Mouse (Mus musculus): ENCODE measurements at regions not wholly inside any gene's neighbourhood (a gene's known extent, or its start where the extent isn't known, plus 50 kb on each side); places are given as distances from the start of the nearest gene placed in this dataset.
"Not testable (repeated sequence)": the region's sequence is repeated elsewhere in the genome, so short reads cannot be mapped to it uniquely, and the experiment has no call there.

- DNase-seq = no peak
Observed at GRCm38 (mm10) chr3:40200174-40200573, 330.9 kb upstream of the Intu start.

- DNase-seq = no peak
Observed at GRCm38 (mm10) chr3:40206326-40206725, 324.8 kb upstream of the Intu start.

GRCm38 (mm10) chr3:40211793-40212192, 319.3 kb upstream of the Intu start:
- DNase-seq = no peak

- DNase-seq = no peak
Observed at GRCm38 (mm10) chr3:40226772-40227171, 304.3 kb upstream of the Intu start.

GRCm38 (mm10) chr3:40243499-40244101, 287.5 kb upstream of the Intu start:
- DNase-seq = no peak

GRCm38 (mm10) chr3:40254376-40254775, 276.7 kb upstream of the Intu start:
- no peak for DNase-seq

- no peak for DNase-seq
Observed at GRCm38 (mm10) chr3:40262536-40262935, 268.6 kb upstream of the Intu start.

- DNase-seq = no peak
Observed at GRCm38 (mm10) chr3:40267514-40267913, 263.6 kb upstream of the Intu start.

- DNase-seq = peak; percentile 65 to 69
Observed at GRCm38 (mm10) chr3:40282926-40283325, 248.2 kb upstream of the Intu start.

- DNase-seq = no peak
Observed at GRCm38 (mm10) chr3:40286959-40287710, 244.0 kb upstream of the Intu start.

- no peak for DNase-seq
Observed at GRCm38 (mm10) chr3:40297120-40297519, 234.0 kb upstream of the Intu start.

GRCm38 (mm10) chr3:40320319-40320718, 210.8 kb upstream of the Intu start:
- no peak for DNase-seq

- DNase-seq = no peak
Observed at GRCm38 (mm10) chr3:40325872-40326803, 204.9 kb upstream of the Intu start.

- DNase-seq = no peak
Observed at GRCm38 (mm10) chr3:40339492-40340030, 191.5 kb upstream of the Intu start.

GRCm38 (mm10) chr3:40355103-40355502, 176.0 kb upstream of the Intu start:
- DNase-seq = peak in 1 of 2 experiments; percentile 9

- DNase-seq = peak; percentile 9 to 15
Observed at GRCm38 (mm10) chr3:40368421-40368820, 162.7 kb upstream of the Intu start.

- DNase-seq = no peak
Observed at GRCm38 (mm10) chr3:40371411-40371810, 159.7 kb upstream of the Intu start.

GRCm38 (mm10) chr3:40376220-40376619, 154.9 kb upstream of the Intu start:
- not testable (repeated sequence) for DNase-seq

GRCm38 (mm10) chr3:40377416-40377815, 153.7 kb upstream of the Intu start:
- DNase-seq = no peak

GRCm38 (mm10) chr3:40379063-40379462, 152.0 kb upstream of the Intu start:
- DNase-seq = no peak

GRCm38 (mm10) chr3:40391631-40392030, 139.5 kb upstream of the Intu start:
- peak; percentile 67 to 78 for DNase-seq

GRCm38 (mm10) chr3:40398184-40398583, 132.9 kb upstream of the Intu start:
- DNase-seq = no peak

GRCm38 (mm10) chr3:40403402-40403801, 127.7 kb upstream of the Intu start:
- no peak for DNase-seq

Measured in cerebellum, postnatal 10 days (tissue).